Mouse (Mus musculus): ENCODE measurements around the gene Gm21905. TPM values are rescaled to one million over a fixed set of nuclear protein-coding genes. Genes with fewer than 3 reads are reported as not detected.

Gene Gm21905
- polyA plus RNA-seq, 2 experiments = not detected

DNA sequence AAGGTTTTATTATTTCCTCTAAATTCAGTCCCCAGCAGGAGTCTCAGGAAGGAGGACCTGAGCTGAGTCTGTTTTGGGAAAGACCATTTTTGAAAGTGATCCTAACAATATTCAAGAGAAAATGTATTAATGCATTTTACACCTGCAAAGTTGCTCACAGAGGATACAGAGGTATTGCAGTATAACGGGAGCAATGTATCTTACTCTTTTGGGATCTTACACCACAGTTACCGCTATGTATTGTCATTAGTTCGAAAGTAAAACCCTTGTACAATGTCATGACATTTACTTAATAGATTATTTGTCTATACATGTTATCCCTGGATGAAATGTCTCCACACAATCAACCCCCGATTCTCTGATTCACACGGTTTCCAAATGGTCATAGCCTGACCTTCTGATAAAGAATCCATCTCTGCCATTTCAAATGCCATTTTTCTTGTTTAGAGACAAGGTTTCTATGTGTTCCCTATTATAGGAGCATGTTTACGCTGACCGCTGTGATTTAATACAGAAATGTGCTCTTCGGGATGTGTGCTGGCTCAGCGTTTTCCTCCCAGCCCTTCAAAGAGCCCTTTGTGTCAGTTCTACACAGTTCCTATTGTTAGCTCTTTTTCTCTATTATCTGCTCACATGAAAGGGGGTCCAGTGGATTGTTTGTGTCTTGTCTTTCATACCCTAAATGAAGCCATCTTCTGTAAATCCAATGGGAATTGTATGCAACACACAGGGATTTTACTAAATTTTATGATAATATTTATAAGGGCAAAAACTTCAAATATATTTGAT, 61.6 kb downstream of the Gm21905 start:
- Histone ChIP-seq H3K36me3 (ENCODE audit: control insufficient read depth, insufficient read depth, low read length) (no peaks in the 10 kb centered on the region), H3K27ac (replicated peaks; ENCODE audit: low read depth, low read length) (no peak overlapping the region), H3K27me3 (ENCODE audit: control insufficient read depth, insufficient read depth, low read length) (no peaks in the 10 kb centered on the region), H3K4me2 (replicated peaks; ENCODE audit: low read depth, low read length, severe bottlenecking) (no peak overlapping the region), H3K9me3 (ENCODE audit: control insufficient read depth, low read length) (no peaks in the 10 kb centered on the region), H3K9ac (ENCODE audit: low read depth, low read length, severe bottlenecking) (no peak overlapping the region), H3K4me3 (replicated peaks; ENCODE audit: low read length) (no peak overlapping the region), H3K4me1 (ENCODE audit: control insufficient read depth, insufficient read depth, low read length) (no peaks in the 10 kb centered on the region)
- TF ChIP-seq POLR2A (IDR thresholded peaks at IDR 0.05; ENCODE audit: borderline replicate concordance, extremely low read depth, insufficient read depth, insufficient read length) = no peak
- DNase-seq (ENCODE audit: low spot score) (no peak), ATAC-seq (ENCODE audit: low FRiP score, low read depth) (no peak)
- 90% methylated on average over 9 of the region's 9 CpGs for WGBS

- H3K4me3 ChIP-seq (replicated peaks; ENCODE audit: low read length) = no peak overlapping the region
- H3K36me3 ChIP-seq (ENCODE audit: control insufficient read depth, insufficient read depth, low read length) = no peaks in the 10 kb centered on the region
- no peaks in the 10 kb centered on the region for H3K9me3 ChIP-seq (ENCODE audit: control insufficient read depth, low read length)
- no peak overlapping the region for H3K27ac ChIP-seq (replicated peaks; ENCODE audit: low read depth, low read length)
- no peak overlapping the region for H3K4me2 ChIP-seq (replicated peaks; ENCODE audit: low read depth, low read length, severe bottlenecking)
- WGBS = 68% methylated on average over 1 of the region's 1 CpGs
- TF ChIP-seq POLR2A (IDR thresholded peaks at IDR 0.05; ENCODE audit: borderline replicate concordance, extremely low read depth, insufficient read depth, insufficient read length) = no peak
- no peak for DNase-seq (ENCODE audit: low spot score)
- ATAC-seq (ENCODE audit: low FRiP score, low read depth) = no peak
- no peaks in the 10 kb centered on the region for H3K4me1 ChIP-seq (ENCODE audit: control insufficient read depth, insufficient read depth, low read length)
- H3K9ac ChIP-seq (ENCODE audit: low read depth, low read length, severe bottlenecking) = no peak overlapping the region
- H3K27me3 ChIP-seq (ENCODE audit: control insufficient read depth, insufficient read depth, low read length) = no peaks in the 10 kb centered on the region
These were observed 62.6 kb downstream of the Gm21905 start for GRCm38 (mm10) chr5:67883564-67884171.

Other genes with a start within 250 kb of the Gm21905 start
- gene Atp8a1, start 99.0 kb downstream of the Gm21905 start, polyA plus RNA-seq (2012; rRNA removed) = 7.1 and 7.3 TPM in 2 replicates
- 6.9 and 9.0 TPM in 2 replicates for gene Atp8a1, start 99.0 kb downstream of the Gm21905 start, polyA plus RNA-seq (2014; fragmentation: Nextera tagmentation; extraction: Ambion mirVana)
- not detected in 2 replicates for gene Gm5108, start 4.8 kb downstream of the Gm21905 start, polyA plus RNA-seq (2012; rRNA removed)
- not detected in 2 replicates for gene Gm5108, start 4.8 kb downstream of the Gm21905 start, polyA plus RNA-seq (2014; fragmentation: Nextera tagmentation; extraction: Ambion mirVana)
- gene Grxcr1, start 85.4 kb upstream of the Gm21905 start, polyA plus RNA-seq (2012; rRNA removed) = not detected in 2 replicates
- not detected in 2 replicates for gene Grxcr1, start 85.4 kb upstream of the Gm21905 start, polyA plus RNA-seq (2014; fragmentation: Nextera tagmentation; extraction: Ambion mirVana)

Data from limb, embryonic 14.5 days (tissue).